Mouse (Mus musculus): ENCODE measurements around the gene Spdya.
"Not testable (repeated sequence)": the region's sequence is repeated elsewhere in the genome, so short reads cannot be mapped to it uniquely, and the experiment has no call there.

Gene Spdya

DNA sequence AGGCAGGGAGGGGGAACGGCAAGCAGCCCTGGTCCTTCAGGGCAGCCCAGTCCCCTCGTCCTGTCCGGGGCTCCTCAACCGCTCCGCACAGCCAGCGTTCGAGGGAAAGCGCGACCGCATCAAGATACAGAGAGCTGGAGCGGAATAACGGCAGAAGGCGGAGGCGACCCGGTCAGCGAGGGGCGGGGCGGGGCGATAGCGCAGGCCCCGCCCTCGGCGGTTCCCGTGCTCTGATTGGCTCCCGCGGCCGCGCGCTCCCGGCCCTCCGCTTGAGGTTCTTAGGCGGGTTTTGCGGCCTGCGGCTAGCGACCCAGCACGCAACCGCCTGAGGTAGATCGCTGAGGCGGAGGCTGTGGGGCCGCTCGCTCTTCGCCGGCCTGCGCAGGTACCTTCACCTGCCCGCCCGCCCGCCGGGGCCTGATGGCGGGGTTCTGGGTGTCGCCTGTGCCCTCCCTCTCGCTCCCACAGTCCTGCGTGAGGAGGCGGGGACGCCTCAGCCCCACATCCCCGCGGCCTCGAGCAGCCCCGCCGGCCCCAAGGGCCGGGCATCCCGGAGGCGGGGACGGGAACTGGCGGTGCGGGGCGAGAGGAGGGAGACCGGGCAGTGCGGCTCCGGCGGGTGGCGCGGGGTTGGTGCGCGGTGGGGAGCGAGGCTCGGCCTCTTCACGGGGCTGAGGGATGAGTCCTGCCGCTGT lies at the start of gene Spdya:
TSS of gene Spdya (plus strand) at position 305 of the 695 bp plus-strand sequence.
- peak; percentile 84 for DNase-seq (ENCODE audit: low read depth, low spot score)

DNA sequence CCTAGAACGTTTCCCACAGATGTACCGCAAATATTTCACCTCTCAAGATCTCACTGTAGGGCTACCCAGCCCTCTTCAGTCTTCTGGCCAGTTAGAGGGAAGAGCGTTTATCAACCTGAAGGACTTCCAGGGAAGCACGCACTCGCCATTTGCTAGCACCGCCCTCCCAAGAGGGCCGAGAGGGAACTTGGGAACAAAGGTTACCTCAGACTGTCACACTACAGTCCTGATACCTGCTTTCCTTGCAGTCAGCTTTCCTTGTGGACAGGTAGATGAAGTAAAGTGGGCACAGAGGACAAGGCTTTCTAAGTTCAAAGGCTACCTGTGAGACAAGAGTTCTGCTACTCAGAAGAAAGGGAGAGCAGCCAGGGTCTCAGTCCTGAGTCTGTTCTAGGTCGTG lies 45.0 kb upstream of the Spdya start:
- no peak for DNase-seq (ENCODE audit: low read depth, low spot score)

DNA sequence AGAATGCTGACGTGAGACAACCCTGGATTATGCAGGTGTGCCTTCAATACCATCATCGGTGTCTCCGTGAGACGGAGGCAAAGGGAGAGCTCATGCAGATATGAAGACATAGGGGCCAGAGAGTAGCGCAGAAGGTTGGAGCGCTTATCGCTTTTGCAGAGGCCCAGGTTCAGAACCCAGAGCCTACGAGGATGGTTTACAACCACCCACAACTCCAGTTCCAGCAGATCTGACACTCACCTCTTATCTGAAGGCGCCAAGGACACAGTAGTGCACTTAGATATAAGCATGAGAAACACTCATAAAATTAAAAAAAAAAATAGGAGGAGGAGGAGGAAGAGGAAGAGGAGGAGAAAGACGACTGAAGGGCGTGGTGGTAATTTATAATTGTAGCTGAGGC lies 41.6 kb upstream of the Spdya start:
- no peak for DNase-seq (ENCODE audit: low read depth, low spot score)

DNA sequence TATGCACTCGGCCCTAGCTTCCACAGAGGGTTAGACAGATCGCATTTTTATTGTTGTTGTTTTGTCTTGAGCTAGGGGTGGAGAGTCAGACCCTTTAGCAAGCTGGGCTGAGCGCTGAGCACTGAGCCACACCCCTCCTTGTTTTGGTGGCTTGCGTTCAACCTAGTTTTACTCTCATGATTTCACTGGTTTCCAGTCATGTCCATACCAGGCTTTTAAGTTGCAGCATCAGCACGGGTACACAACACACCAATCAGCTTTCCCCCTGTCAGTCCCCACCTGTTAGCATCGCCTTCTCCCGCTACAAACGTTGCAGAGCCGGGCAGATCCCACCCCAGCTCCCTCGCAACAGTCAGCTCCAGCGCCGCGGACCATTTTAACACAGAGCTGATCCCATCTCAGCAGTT lies 25.6 kb upstream of the Spdya start:
- peak; percentile 70 for DNase-seq (ENCODE audit: low read depth, low spot score)

DNA sequence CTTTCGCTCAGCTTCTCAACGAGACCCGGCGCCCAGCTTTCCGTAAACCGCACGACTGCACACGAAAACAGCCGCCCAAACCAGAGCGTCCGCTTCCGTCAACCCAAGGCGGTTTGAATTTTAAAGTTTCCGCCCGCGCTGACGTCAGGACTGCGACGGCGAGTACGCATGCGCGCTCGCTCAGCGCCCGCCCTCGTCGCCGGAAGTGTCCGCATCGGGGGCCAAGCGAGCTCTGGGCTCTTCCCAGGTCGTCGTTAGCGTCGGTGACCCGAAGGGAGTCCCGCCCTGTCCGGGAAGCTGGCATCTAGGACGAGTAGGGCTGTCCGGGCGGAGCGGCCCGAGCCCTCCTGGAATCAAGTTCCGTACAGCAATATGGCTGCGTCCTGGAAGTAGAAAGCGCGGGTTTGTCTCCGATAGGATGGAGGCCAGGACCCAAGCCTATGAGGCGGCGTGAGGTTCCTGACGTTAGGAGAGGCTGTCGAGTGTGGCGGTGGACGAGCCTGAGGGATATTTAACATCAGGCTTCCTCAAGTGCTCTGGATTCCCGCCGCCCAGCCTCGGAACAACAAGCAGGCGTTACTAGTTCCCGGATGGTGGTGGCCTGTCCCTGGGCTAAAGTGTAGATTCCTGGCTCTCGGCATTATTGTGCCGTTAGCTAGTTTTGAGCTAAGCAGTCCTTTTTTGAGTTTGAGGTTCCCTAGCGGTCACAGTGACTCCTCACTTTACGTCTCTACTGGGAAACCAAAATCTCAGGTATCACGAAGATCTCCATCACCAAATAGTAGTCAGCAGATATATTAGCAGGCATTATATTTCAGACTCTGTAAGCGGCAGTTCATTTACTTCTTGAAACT lies 24.9 kb upstream of the Spdya start, which contains the start of gene Ndc80:
TSS of gene Ndc80 (minus strand) at position 147 of the 854 bp plus-strand sequence.
- DNase-seq (ENCODE audit: low read depth, low spot score), result peak; percentile 94

DNA sequence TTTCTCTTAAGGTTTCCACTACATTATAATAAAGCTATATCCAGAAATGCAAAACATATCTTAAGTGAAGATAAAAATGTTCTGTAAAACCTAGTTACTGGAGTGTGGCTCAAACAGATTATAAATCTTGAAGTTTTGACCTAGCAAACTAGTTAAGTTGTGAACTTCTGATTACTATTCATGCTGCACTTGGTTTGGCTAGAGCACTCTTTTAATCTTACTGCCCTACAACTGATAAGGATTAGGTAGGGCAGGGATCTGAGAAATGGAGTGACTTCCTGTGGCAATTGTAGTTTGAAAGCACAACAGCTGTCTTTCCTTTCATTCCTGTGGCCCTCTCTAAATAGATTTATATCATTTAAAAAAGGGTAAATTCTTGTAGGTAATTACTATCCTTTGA lies 23.8 kb upstream of the Spdya start:
- DNase-seq (ENCODE audit: low read depth, low spot score), result no peak

DNA sequence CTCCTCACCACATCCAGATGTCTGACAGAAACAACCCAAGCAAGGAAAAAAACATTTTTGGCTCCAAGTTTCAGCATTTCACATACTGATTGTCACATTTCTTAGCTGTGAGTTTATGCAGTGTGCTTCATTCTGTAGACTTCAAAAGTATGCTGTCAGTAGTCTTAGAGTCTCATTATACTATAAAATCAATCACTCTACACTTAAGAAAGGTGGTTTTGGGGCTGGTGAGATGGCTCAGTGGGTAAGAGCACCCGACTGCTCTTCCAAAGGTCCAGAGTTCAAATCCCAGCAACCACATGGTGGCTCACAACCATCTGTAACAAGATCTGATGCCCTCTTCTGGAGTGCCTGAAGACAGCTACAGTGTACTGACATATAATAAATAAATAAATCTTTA lies 16.3 kb upstream of the Spdya start:
- not testable (repeated sequence) for DNase-seq (ENCODE audit: low read depth, low spot score)

DNA sequence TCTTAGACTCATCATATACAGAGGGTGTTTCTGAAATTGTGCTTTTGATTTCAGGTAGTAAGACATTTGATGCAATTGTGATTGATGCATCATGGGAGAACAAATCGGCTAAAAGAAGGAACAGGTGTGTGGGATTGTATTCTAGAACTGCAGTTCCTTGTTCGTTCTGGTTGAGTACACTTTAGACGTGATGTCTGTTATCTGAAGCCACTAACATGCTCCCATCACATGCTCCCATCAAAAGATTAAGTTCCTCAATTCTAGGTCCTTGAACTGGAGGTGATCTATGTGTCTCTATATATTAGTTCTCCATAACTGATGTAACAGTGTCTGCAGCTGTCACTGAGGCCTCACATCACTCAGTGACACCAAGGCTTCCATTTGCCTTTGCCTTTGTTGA lies 14.7 kb upstream of the Spdya start:
- no peak for DNase-seq (ENCODE audit: low read depth, low spot score)

DNA sequence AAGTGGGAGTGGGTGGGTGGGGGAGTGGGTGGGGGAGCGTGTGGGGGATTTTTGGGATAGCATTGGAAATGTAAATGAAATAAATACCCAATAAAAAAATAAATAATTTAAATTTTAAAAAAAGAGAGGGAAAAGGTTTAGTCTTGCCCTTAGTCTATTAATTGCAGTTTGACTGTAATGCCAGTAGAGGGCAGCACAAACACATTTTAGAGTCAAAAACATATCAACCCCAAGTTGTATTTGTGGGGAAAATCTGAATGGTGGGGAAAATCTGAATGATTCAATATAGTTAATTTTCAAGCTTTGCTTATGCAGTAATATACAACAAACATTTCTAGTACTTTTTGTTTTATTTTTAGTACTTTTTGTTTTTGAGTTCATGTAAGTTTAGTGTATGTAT lies 3.3 kb upstream of the Spdya start:
- DNase-seq (ENCODE audit: low read depth, low spot score), result peak; percentile 20

DNA sequence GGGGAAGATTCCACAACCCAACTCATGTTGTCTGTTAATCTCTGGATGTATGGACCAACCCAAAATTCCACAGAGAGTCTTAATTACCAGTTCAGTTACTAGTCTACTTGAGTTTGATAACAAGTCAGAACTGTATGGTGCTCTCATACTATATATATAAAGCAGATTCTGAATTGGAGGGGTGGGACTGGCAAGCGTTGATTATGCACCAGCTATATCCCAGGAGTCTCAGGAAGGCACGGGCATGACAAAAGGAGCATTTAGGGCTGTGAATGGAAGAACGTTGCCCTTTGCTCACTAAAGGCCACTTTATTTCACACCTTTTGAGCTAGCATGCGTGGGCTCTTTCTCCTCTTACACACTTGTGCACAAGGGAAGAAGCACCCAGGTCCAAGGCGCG lies 511 bp upstream of the Spdya start:
- no peak for DNase-seq (ENCODE audit: low read depth, low spot score)

DNA sequence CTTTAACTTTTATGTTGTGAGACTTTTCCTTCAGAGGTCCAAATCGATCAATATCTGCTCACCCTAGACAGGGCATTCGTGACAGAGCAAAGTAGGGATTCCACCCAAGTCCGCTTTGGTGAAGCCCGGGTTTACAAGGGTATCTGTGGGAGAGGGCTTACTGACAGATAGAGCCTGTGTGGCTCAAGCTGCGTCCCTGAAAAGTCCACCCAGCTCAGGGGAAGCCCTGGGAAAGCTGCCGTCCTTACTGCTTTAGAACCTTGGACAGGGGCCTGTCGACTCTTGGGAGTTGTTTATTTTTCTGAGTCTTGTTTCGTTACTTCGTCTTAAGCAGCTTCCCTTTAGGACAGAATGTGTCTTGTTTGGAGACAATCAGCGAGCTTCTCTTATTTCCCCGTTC lies 1.0 kb downstream of the Spdya start:
- peak; percentile 19 for DNase-seq (ENCODE audit: low read depth, low spot score)

DNA sequence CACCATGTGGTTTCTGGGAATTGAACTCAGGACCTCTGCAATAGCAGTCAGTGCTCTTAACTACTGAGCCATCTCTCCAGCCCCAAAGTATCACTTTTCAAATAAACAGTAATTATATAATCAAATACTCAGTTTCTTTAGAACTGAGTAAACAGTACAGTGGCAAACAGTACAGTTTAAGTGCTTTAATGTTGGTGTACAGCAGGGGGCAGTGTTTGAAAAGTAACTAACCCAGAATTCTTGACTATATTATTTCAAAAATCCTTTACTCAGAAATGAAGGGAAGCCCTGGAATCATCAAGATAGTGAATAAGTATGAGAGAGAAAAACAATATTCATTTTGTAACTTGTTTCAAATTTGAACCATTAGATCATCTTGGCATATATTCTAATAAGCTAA lies 9.8 kb downstream of the Spdya start:
- DNase-seq (ENCODE audit: low read depth, low spot score), result no peak

DNA sequence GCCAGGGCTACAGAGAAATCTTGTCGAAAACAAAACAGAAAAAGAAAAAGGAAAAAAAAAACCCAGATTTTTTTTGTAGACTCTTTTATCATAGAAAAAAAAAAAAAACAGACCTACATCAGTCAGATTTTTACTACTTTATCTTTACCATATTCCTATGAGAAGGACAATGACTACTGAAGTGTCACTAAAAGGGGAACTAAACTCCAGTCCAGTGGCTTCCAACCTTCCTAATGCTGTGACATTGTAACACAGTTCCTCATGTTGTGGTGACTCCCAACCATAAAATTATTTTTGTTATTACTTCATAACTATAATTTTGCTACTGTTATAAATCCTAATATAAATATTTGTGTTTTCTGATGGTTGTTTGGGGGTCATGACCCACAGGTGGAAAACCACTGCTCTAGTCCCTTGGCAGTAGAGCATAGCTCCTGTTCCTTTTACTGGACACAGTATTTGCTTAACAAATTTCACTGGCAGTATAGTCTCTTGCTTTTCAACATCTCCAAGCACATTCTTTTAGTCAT lies 27.4 kb downstream of the Spdya start:
- no peak for DNase-seq (ENCODE audit: low read depth, low spot score)

DNA sequence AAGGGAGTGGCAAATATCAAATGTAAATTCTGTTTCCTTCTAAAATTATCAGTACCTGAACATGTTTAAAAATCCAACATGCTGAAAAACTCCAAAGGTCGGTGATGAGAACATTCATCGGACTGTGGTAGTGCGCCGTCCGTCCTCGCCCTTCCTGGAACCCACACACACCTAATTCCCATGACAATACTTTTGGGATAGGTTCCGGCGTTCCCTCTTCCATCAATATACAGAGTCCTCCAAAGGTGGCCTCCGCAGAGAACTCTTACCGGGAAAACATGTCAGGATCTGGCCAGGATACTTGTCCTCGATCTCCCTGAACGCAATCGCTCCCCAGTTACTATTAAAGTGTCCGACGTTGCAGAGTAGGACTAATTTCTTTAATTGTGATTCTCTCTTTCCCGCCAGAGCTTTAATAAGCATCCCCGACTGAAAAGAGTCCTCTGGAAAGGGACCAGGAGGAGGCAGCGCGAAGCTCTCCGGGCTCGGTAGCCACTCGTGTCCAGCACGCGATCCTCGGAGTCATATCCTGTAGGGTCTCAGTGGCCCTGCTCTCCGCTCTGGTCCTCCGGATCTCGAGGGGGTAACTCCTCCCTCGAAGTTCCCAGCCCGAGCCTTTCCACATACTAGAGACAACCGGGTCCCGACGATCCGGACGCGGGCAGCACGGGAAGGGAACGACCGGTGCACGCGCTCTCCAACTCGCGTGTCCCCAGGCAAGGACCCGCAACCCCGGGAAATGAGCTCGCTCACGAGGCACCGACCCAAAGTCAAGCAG lies 46.2 kb downstream of the Spdya start:
- peak; percentile 57 for DNase-seq (ENCODE audit: low read depth, low spot score)

DNA sequence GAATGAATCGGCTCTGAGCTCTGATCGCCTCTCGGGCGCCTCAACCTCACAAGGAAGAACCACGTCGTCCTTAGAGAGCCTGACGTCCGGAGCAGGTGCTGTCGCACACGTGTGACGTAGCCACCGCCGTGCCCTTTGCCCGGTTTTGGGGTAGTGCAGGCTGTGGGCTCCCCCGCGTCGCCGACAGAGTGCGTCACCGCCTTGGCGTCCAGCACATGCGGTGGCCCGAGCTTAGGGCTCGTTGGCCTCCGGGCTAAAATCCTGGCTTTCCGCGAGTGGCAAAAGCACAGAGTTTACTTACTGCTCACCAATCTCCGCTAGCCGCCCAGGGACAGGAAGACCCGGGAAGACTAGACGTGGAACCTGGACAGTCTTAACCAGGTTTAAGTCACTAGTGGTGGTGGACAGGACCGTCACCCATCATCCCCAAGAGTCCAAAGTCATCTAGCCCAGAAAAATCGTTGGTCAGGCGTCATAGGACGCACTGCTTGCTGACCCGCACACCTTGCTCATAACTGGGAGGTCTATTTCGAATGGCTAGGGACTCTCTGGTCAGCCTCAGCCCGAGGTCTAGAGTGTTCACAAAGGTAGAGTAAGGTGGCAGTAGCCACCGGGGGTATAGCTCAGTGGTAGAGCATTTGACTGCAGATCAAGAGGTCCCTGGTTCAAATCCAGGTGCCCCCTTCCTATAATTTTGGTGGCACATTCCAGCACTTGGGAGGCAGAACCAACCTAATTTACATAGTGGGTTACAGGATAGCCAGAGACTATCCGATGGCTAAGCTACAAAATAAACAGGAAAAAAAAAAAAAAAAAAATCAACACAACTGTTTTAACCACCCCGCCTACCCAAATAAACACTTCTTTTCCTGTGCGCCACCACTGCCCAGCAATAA lies 47.0 kb downstream of the Spdya start:
- DNase-seq (ENCODE audit: low read depth, low spot score), result peak; percentile 96

DNA sequence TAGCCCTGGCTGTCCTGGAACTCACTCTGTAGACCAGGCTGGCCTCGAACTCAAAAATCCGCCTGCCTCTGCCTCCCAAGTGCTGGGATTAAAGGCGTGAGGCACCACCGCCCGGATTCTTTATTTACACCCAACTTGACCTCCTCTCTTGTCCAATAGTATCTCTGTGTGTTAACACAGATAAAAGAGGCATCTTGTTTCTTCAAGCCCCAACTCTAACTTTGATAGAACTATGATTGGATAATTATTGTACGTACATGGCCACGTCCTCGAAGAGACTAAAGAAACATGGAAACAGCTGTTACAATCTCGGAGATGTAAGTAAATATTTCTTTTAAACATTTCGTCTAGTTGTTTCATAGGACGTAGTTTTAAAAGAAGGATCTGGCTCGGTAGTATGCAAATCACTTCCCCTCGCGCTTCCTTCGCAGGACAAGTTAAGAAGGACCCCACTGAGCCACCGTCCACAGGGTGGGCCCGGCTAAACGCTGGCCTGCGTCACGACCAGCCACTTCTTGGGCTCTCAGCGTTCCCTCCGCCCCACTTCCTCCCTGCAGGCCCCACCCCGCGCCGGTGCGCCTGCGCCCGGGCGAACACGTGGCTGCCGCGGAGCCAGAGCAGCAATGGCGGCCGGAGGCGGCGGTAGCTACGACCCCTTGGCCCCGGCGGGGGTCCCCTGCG lies 63.9 kb downstream of the Spdya start, which contains the start of gene Wdr43:
TSS of gene Wdr43 (plus strand) at position 258 of the 681 bp plus-strand sequence.
- DNase-seq (ENCODE audit: low read depth, low spot score), result peak; percentile 97

DNA sequence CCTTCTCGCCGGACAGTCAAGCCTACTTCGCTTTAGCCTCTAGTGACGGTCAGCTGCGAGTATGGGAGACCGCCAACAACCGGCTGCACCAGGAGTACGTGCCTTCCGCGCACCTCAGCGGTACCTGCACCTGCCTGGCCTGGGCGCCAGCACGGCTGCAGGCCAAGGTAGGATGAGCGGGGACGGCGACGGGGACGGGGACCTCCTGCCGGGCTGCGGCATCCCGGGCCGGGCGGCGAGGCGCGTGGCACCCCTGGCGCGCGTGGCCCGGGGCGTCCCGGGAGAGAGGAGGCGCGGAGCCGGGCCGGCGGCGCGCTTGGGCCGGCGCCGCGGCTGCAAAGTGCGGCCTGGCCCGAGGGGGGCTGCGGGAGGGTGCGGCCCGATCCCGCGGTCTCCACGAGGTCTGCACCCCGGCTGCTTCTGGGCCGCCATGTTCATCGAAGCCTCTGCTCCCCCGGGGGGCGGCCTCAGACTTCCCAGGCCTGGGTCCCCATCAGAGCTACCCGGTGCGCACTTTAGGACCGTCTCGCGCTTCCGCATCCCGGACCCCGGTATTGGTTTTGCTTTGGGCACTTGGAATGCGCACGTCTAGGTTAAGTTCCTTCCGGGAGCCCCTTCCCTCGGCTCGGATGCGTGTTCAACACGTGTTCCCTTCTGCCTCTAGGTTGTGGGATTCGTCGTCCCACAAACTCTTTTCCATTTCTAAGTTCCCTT lies 64.6 kb downstream of the Spdya start:
- DNase-seq (ENCODE audit: low read depth, low spot score), result peak; percentile 21

DNA sequence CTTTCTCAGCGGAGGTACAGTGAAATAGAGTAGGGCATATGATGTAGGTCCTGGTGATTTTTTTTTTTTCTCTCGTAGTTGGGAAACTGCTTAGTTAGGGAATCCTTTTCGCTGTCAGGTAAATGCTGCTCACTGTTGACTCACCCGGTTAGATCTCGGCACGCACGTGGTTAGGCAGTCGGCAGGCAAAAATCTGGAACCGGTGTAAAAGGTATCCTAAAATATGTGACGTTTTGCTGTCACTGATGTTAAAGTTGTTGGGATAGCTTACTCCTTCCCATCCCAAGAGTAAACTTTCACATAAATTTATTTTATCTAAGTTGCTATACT lies 65.1 kb downstream of the Spdya start:
- peak; percentile 29 for DNase-seq (ENCODE audit: low read depth, low spot score)

DNA sequence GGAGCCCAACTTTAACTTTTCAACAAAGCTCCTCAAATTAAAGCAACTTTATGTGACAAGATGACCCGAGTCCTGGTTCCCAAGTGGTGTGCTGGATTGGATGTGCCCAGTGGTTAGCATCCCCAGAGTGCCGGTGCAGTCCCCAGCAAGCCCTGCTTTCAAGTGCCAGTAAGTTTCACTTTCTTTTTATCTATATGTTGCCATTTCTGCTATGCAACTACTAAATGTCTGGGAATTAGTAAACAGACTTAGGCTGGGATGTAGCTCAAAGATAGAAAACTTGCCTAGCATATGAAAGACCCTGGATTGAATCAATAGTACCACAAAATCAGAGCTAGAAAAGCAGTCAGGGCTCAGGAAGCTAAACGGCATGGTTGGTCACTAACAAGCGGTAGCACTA lies 66.1 kb downstream of the Spdya start:
- no peak for DNase-seq (ENCODE audit: low read depth, low spot score)

DNA sequence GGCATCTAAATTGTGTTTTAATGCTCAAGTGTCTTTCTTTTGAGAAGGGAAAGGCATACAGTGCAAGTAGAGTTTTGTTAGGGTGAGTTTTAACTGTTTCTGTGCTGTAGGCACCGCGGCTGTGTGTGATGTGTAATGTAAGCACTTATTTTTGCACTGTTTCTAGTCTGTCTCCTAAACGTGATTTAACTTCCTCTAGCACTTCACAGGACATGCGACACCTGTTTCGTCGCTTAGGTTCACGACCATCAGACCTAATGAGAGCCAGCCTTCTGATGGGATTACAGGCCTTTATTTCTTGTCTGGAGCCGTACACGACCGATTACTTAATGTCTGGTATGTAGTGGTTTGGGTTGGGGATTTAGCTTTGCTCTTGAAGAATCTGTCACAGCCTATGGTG lies 79.9 kb downstream of the Spdya start:
- no peak for DNase-seq (ENCODE audit: low read depth, low spot score)
